Mouse (Mus musculus) liver, postnatal 0 days (tissue): ENCODE results near the gene Tmem131. TPM values are rescaled to one million over a fixed set of nuclear protein-coding genes. Genes with fewer than 3 reads are reported as not detected.

Experiments used
- ATAC-seq: fragments of 200-750 bp; cut with Nextera tagmentation; 2 replicates; pipeline ENCODE4 v1.8.0; 2017; ENCODE audit warnings: mild to moderate bottlenecking, moderate library complexity
- DNase-seq: peaks from one replicate; pipeline ENCODE4 v3.0.0-alpha.2; 2016
- H3K27ac ChIP-seq: fragments of 300-500 bp; sonication (generic); 2 replicates; pipeline ENCODE4 v1.5.1; 2014; ENCODE audit warnings: antibody characterized with exemption, moderate library complexity, mild to moderate bottlenecking, low read depth
- H3K27me3 ChIP-seq: fragments of 300-500 bp; sonication (generic); 2 replicates; pipeline ENCODE4 v1.6.1; 2014; ENCODE audit warnings: low read length, control low read depth, mixed read lengths; ENCODE audit not compliant: insufficient read depth
- H3K36me3 ChIP-seq: fragments of 300-500 bp; sonication (generic); replicated peaks from 2 replicates; pipeline ENCODE4 v1.6.1; 2014; ENCODE audit warnings: mild to moderate bottlenecking, control low read depth, low read length, moderate library complexity, mixed read lengths; ENCODE audit not compliant: insufficient read depth
- H3K4me1 ChIP-seq: fragments of 300-500 bp; sonication (generic); 2 replicates; pipeline ENCODE4 v1.6.1; 2014; ENCODE audit warnings: antibody characterized with exemption, mild to moderate bottlenecking, control low read depth; ENCODE audit not compliant: insufficient read depth
- H3K4me2 ChIP-seq: fragments of 300-500 bp; sonication (generic); 2 replicates; pipeline ENCODE4 v1.6.1; 2014; ENCODE audit warnings: low read depth, mild to moderate bottlenecking, low read length, moderate library complexity, mixed read lengths
- H3K4me3 ChIP-seq: fragments of 300-500 bp; sonication (generic); 2 replicates; pipeline ENCODE4 v1.5.1; 2014; ENCODE audit warnings: low read depth, low read length
- H3K9ac ChIP-seq: fragments of 300-500 bp; sonication (generic); replicated peaks from 2 replicates; pipeline ENCODE4 v1.6.1; 2014; ENCODE audit warnings: mild to moderate bottlenecking, moderate library complexity
- H3K9me3 ChIP-seq: fragments of 300-500 bp; sonication (generic); 2 replicates; pipeline ENCODE4 v1.6.1; 2016; ENCODE audit warnings: mild to moderate bottlenecking, control low read depth, low read length, mixed read lengths
- CTCF ChIP-seq: sonication (generic); IDR thresholded peaks from 2 replicates; pipeline ENCODE4 v1.5.1; 2016; ENCODE audit warnings: antibody characterized with exemption, low read depth
- EP300 ChIP-seq: IDR thresholded peaks from 2 replicates; pipeline ENCODE4 v1.6.1; 2016; ENCODE audit warnings: antibody characterized with exemption, low read depth, mild to moderate bottlenecking
- WGBS: fragments of 180-500 bp; shearing (Covaris S2); extraction: QIAGEN DNeasy Blood & Tissue Kit; methylation state at CpG from one replicate; pipeline ENCODE4 v1.1.7; 2014; ENCODE audit not compliant: insufficient replicate concordance; 5-methylcytosine and 5-hydroxymethylcytosine counted together
- polyA plus RNA-seq: library from polyadenylated mRNA; unstranded; fragments of >200 nt; fragmentation: Nextera tagmentation; extraction: Ambion mirVana; gene quantifications from 2 replicates; pipeline ENCODE4 v1.2.1, GENCODE M21; 2015

Gene Tmem131
- polyA plus RNA-seq, 1 experiment from 2014 or later = 6.1 TPM

DNA sequence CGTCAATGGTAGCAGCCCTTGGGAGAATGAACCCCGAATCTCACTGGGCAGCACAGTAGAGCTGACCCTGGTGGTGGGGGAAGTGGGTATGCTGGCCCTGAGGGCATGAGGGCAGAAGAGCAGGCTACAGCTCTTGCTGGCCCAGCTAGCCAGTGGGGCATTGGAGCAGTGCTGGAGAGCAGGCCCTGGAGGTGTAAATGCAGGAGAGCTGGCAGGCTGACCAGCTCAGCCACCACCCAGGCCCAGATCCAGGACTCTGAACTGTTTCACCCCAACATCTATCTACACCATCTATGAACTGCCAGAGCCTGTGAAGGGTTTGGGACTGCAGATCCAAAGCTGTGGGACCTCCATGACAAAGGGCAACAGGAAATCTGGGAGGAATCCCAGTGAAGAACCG lies 38.2 kb downstream of the Tmem131 start:
- ATAC-seq = 0 out of 2 replicates have a peak, but pooled peaks have one; percentile 31
- H3K4me1 ChIP-seq = peaks cover 19% of the 10 kb centered on the region

DNA sequence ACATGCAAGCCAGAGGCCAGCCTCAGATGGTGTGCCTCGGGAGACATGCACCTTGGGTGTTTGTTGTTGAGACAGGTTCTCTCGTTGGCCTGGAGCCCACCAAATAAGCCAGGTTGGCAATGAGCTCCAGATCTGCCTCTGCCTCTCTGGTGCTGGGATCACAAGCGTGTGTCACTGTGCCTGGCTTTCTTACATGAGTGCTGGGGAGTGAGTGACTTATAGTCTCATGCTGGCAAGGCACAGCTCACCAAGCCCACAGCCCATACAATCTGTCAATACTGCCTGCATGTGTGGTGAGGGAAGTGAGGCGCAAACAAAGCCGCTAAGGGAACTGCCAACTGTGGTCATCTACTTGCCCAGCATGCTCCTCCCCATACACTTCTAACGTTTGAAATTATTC lies 39.0 kb downstream of the Tmem131 start:
- no peaks in the 10 kb centered on the region for H3K27me3 ChIP-seq
- H3K9ac ChIP-seq = peak overlapping the region; percentile 22; the same call in 1 of the 2 replicates
- H3K27ac ChIP-seq = peak overlapping the region; percentile 68
- peak overlapping the region; percentile 19; the same call in 1 of the 2 replicates for H3K4me2 ChIP-seq
- no peaks in the 10 kb centered on the region for H3K9me3 ChIP-seq
- H3K4me3 ChIP-seq = no peak overlapping the region
- peaks cover 2% of the 10 kb centered on the region; the same call in 1 of the 2 replicates for H3K36me3 ChIP-seq
- DNase-seq (no peak), ATAC-seq (peak; percentile 47; the same call in 1 of the 2 replicates)
- peaks cover 19% of the 10 kb centered on the region for H3K4me1 ChIP-seq
- WGBS = 37% methylated on average over 6 of the region's 6 CpGs
- no peak for TF ChIP-seq CTCF
- TF ChIP-seq EP300 = no peak

More for the DNA sequence above, 38.2 kb downstream of the Tmem131 start:
- Histone ChIP-seq H3K9ac (no peak overlapping the region; the same call in 1 of the 2 replicates), H3K4me2 (no peak overlapping the region), H3K27me3 (no peaks in the 10 kb centered on the region), H3K4me3 (no peak overlapping the region), H3K36me3 (peaks cover 2% of the 10 kb centered on the region; the same call in 1 of the 2 replicates), H3K9me3 (no peaks in the 10 kb centered on the region), H3K27ac (peak overlapping the region; percentile 68)
- TF ChIP-seq EP300 (no peak), CTCF (no peak)
- DNase-seq = no peak
- WGBS = 70% methylated on average over 3 of the region's 3 CpGs

- H3K27ac ChIP-seq = peak overlapping the region; percentile 68
- 0 out of 2 replicates have a peak overlapping the region, but pooled peaks have one; percentile 22 for H3K9ac ChIP-seq
- H3K27me3 ChIP-seq = no peaks in the 10 kb centered on the region
- TF ChIP-seq EP300 = no peak
- peak; percentile 48 for TF ChIP-seq CTCF
- peaks cover 19% of the 10 kb centered on the region for H3K4me1 ChIP-seq
- H3K4me2 ChIP-seq = no peak overlapping the region
- peaks cover 2% of the 10 kb centered on the region; the same call in 1 of the 2 replicates for H3K36me3 ChIP-seq
- DNase-seq (no peak), ATAC-seq (no peak)
- H3K9me3 ChIP-seq = no peaks in the 10 kb centered on the region
- no peak overlapping the region for H3K4me3 ChIP-seq
- 51% methylated on average over 3 of the region's 3 CpGs for WGBS
These were observed 39.4 kb downstream of the Tmem131 start for GRCm38 (mm10) chr1:36904084-36904451.

GRCm38 (mm10) chr1:36903376-36904083 lies 39.9 kb downstream of the Tmem131 start:
- no peak overlapping the region for H3K4me3 ChIP-seq
- DNase-seq (no peak), ATAC-seq (no peak)
- no peaks in the 10 kb centered on the region for H3K27me3 ChIP-seq
- WGBS = 87% methylated on average over 15 of the region's 15 CpGs
- H3K36me3 ChIP-seq = peaks cover 2% of the 10 kb centered on the region; the same call in 1 of the 2 replicates
- H3K9ac ChIP-seq = no peak overlapping the region
- H3K4me1 ChIP-seq = peaks cover 19% of the 10 kb centered on the region
- H3K9me3 ChIP-seq = no peaks in the 10 kb centered on the region
- TF ChIP-seq EP300 = no peak
- no peak for TF ChIP-seq CTCF
- H3K4me2 ChIP-seq = no peak overlapping the region
- no peak overlapping the region for H3K27ac ChIP-seq

GRCm38 (mm10) chr1:36902533-36903315 lies 40.7 kb downstream of the Tmem131 start:
- Histone ChIP-seq H3K9ac (no peak overlapping the region), H3K27ac (peak overlapping the region; percentile 30)
- peak; percentile 64 for ATAC-seq

GRCm38 (mm10) chr1:36899622-36900021 lies 43.8 kb downstream of the Tmem131 start:
- TF ChIP-seq EP300 = no peak
- TF ChIP-seq CTCF = no peak
- Histone ChIP-seq H3K36me3 (0 out of 2 replicates have a peak, but pooled peaks cover 2% of the 10 kb centered on the region), H3K9me3 (no peaks in the 10 kb centered on the region), H3K4me3 (no peak overlapping the region), H3K9ac (no peak overlapping the region), H3K27ac (no peak overlapping the region), H3K4me2 (no peak overlapping the region), H3K27me3 (no peaks in the 10 kb centered on the region), H3K4me1 (peaks cover 11% of the 10 kb centered on the region)
- WGBS = 79% methylated on average over 2 of the region's 2 CpGs
- ATAC-seq (no peak), DNase-seq (no peak)

More at GRCm38 (mm10) chr1:36902533-36903315, 40.7 kb downstream of the Tmem131 start:
- Histone ChIP-seq H3K4me2 (no peak overlapping the region), H3K9me3 (no peaks in the 10 kb centered on the region), H3K4me3 (no peak overlapping the region), H3K4me1 (peaks cover 19% of the 10 kb centered on the region), H3K27me3 (no peaks in the 10 kb centered on the region), H3K36me3 (peaks cover 2% of the 10 kb centered on the region; the same call in 1 of the 2 replicates)
- 82% methylated on average over 11 of the region's 11 CpGs for WGBS
- DNase-seq = no peak
- TF ChIP-seq CTCF (no peak), EP300 (no peak)
